Mouse (Mus musculus) midbrain, embryonic 14.5 days (tissue): ENCODE measurements around the gene Hist1h2ae. TPM values are rescaled to one million over a fixed set of nuclear protein-coding genes. Genes with fewer than 3 reads are reported as not detected.
A peak's percentile ranks its signal among the peaks of the same experiment; 100 is the strongest.
"Not testable (repeated sequence)": the region's sequence is repeated elsewhere in the genome, so short reads cannot be mapped to it uniquely, and the experiment has no call there.

Experiments
- ATAC-seq: fragments of 200-750 bp; cut with Nextera tagmentation; 2 replicates; pipeline ENCODE4 v1.8.0; 2017; ENCODE audit warnings: moderate number of reproducible peaks, moderate library complexity; ENCODE audit not compliant: low FRiP score, low TSS enrichment
- DNase-seq: peaks from one replicate; pipeline ENCODE4 v3.0.0-alpha.2; 2015
- H3K27ac ChIP-seq: fragments of 300-500 bp; sonication (generic); replicated peaks from 2 replicates; pipeline ENCODE4 v1.5.1; 2014; ENCODE audit warnings: mild to moderate bottlenecking, low read depth, low read length, moderate library complexity
- H3K27me3 ChIP-seq: fragments of 300-500 bp; sonication (generic); 2 replicates; pipeline ENCODE4 v1.6.1; 2014; ENCODE audit warnings: low read length, control low read depth, mixed read lengths; ENCODE audit not compliant: control insufficient read depth, insufficient read depth
- H3K36me3 ChIP-seq: fragments of 300-500 bp; sonication (generic); 2 replicates; pipeline ENCODE4 v1.6.1; 2014; ENCODE audit warnings: low read length, control low read depth; ENCODE audit not compliant: control insufficient read depth, insufficient read depth
- H3K4me1 ChIP-seq: fragments of 300-500 bp; sonication (generic); 2 replicates; pipeline ENCODE4 v1.6.1; 2014; ENCODE audit warnings: mild to moderate bottlenecking, antibody characterized with exemption, low read length, control low read depth; ENCODE audit not compliant: control insufficient read depth, insufficient read depth
- H3K4me2 ChIP-seq: fragments of 300-500 bp; sonication (generic); 2 replicates; pipeline ENCODE4 v1.6.1; 2014; ENCODE audit warnings: mild to moderate bottlenecking, low read length, moderate library complexity
- H3K4me3 ChIP-seq: fragments of 300-500 bp; sonication (generic); replicated peaks from 2 replicates; pipeline ENCODE4 v1.5.1; 2014; ENCODE audit warnings: low read depth, low read length
- H3K9ac ChIP-seq: fragments of 300-500 bp; sonication (generic); replicated peaks from 2 replicates; pipeline ENCODE4 v1.6.1; 2014; ENCODE audit warnings: mild to moderate bottlenecking, low read length, moderate library complexity
- H3K9me3 ChIP-seq: fragments of 300-500 bp; sonication (generic); 2 replicates; pipeline ENCODE4 v1.6.1; 2016; ENCODE audit warnings: low read length, control low read depth, mixed read lengths; ENCODE audit not compliant: control insufficient read depth
- WGBS: fragments of 180-500 bp; shearing (Covaris S2); extraction: QIAGEN DNeasy Blood & Tissue Kit; methylation state at CpG from one replicate; pipeline ENCODE4 v1.1.7; 2014; 5-methylcytosine and 5-hydroxymethylcytosine counted together
- polyA plus RNA-seq: library from polyadenylated mRNA; unstranded; fragments of >200 nt; fragmentation: Nextera tagmentation; extraction: Ambion mirVana; gene quantifications from 2 replicates; pipeline ENCODE4 v1.2.1, GENCODE M21; 2014

Hist1h2ae gene
- polyA plus RNA-seq, 1 experiment from 2014 or later: 34.0 TPM

DNA sequence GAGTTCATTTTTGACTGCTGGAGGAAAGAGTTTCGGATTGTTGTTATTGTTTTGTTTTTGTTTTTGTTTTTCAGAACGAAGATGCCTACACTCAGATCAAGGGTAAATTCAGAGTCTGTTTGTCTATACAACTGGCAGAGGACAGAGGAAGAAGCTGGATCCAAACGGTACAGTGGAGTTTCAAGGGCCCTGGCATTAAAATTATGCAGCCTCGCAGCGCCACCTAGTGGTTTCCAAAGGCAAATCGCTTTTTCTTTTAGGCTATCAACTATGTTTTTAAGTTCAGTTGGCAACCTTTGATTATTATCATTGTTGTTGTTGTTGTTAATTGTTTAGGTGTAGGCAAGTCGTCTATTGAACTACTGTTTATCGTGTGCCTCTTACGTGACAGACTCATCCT lies 26.9 kb upstream of the Hist1h2ae start:
- no peaks in the 10 kb centered on the region for H3K9me3 ChIP-seq
- H3K4me2 ChIP-seq: no peak overlapping the region
- no peak overlapping the region for H3K9ac ChIP-seq
- 10% methylated on average over 9 of the region's 9 CpGs for WGBS
- H3K4me3 ChIP-seq: no peak overlapping the region
- no peaks in the 10 kb centered on the region for H3K36me3 ChIP-seq
- H3K4me1 ChIP-seq: no peaks in the 10 kb centered on the region
- DNase-seq (peak; percentile 88), ATAC-seq (no peak)
- no peak overlapping the region for H3K27ac ChIP-seq
- H3K27me3 ChIP-seq: no peaks in the 10 kb centered on the region

- no peak for ATAC-seq
- DNase-seq: no peak
These were observed 24.8 kb upstream of the Hist1h2ae start for GRCm38 (mm10) chr13:23595622-23596372.

GRCm38 (mm10) chr13:23595185-23595584 lies 24.2 kb upstream of the Hist1h2ae start:
- Histone ChIP-seq H3K4me3 (no peak overlapping the region), H3K9ac (no peak overlapping the region), H3K36me3 (no peaks in the 10 kb centered on the region), H3K27ac (no peak overlapping the region), H3K9me3 (no peaks in the 10 kb centered on the region), H3K4me1 (no peaks in the 10 kb centered on the region), H3K27me3 (no peaks in the 10 kb centered on the region), H3K4me2 (no peak overlapping the region)
- DNase-seq: no peak
- WGBS: 88% methylated on average over 2 of the region's 2 CpGs
- ATAC-seq: no peak

More at GRCm38 (mm10) chr13:23595622-23596372, 24.8 kb upstream of the Hist1h2ae start:
- 85% methylated on average over 7 of the region's 7 CpGs for WGBS
- no peaks in the 10 kb centered on the region for H3K4me1 ChIP-seq
- no peaks in the 10 kb centered on the region for H3K9me3 ChIP-seq
- H3K27me3 ChIP-seq: no peaks in the 10 kb centered on the region
- no peak overlapping the region for H3K4me3 ChIP-seq
- no peak overlapping the region for H3K27ac ChIP-seq
- H3K4me2 ChIP-seq: no peak overlapping the region
- H3K36me3 ChIP-seq: no peaks in the 10 kb centered on the region
- no peak overlapping the region for H3K9ac ChIP-seq

GRCm38 (mm10) chr13:23593051-23593770 lies 22.2 kb upstream of the Hist1h2ae start:
- Histone ChIP-seq H3K4me2 (no peak overlapping the region), H3K36me3 (no peaks in the 10 kb centered on the region), H3K27ac (no peak overlapping the region), H3K27me3 (no peaks in the 10 kb centered on the region), H3K4me3 (no peak overlapping the region), H3K4me1 (no peaks in the 10 kb centered on the region), H3K9ac (no peak overlapping the region), H3K9me3 (no peaks in the 10 kb centered on the region)
- no peak for ATAC-seq
- DNase-seq: no peak
- WGBS: 86% methylated on average over 5 of the region's 5 CpGs

GRCm38 (mm10) chr13:23592614-23593013 lies 21.6 kb upstream of the Hist1h2ae start:
- WGBS: 89% methylated on average over 7 of the region's 7 CpGs
- no peaks in the 10 kb centered on the region for H3K27me3 ChIP-seq
- no peaks in the 10 kb centered on the region for H3K36me3 ChIP-seq
- no peak overlapping the region for H3K4me3 ChIP-seq
- H3K9ac ChIP-seq: no peak overlapping the region
- H3K27ac ChIP-seq: no peak overlapping the region
- H3K4me2 ChIP-seq: no peak overlapping the region
- H3K4me1 ChIP-seq: no peaks in the 10 kb centered on the region
- H3K9me3 ChIP-seq: no peaks in the 10 kb centered on the region
- ATAC-seq (no peak), DNase-seq (no peak)

GRCm38 (mm10) chr13:23591886-23592285 lies 20.9 kb upstream of the Hist1h2ae start:
- H3K4me3 ChIP-seq, H3K36me3 ChIP-seq, H3K9me3 ChIP-seq, H3K27me3 ChIP-seq, H3K4me1 ChIP-seq, H3K9ac ChIP-seq, H3K4me2 ChIP-seq, ATAC-seq, DNase-seq, H3K27ac ChIP-seq: not testable (repeated sequence)
- 97% methylated on average over 7 of the region's 7 CpGs for WGBS

GRCm38 (mm10) chr13:23591206-23591605 lies 20.2 kb upstream of the Hist1h2ae start:
- DNase-seq (no peak), ATAC-seq (no peak)
- WGBS: 93% methylated on average over 7 of the region's 7 CpGs
- no peaks in the 10 kb centered on the region for H3K36me3 ChIP-seq
- no peaks in the 10 kb centered on the region; the same call in 1 of the 2 replicates for H3K4me1 ChIP-seq
- no peak overlapping the region for H3K4me2 ChIP-seq
- no peak overlapping the region for H3K9ac ChIP-seq
- H3K9me3 ChIP-seq: no peaks in the 10 kb centered on the region
- no peak overlapping the region for H3K27ac ChIP-seq
- no peak overlapping the region for H3K4me3 ChIP-seq
- H3K27me3 ChIP-seq: no peaks in the 10 kb centered on the region

DNA sequence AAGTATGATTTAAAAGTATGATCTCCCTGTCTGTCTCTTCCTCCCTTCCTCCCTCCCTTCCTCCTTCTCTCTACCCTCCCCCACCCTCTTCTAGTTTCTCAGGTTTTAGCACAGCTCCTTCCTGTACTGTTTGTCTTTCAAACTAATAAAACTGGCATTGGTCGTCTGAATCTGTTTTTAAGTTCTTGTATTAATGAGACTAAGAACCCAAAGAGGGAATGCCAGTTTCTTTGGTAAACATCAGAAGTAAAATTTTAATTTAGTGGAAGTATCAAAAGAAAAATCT lies 15.9 kb upstream of the Hist1h2ae start:
- DNase-seq: no peak
- 2% methylated on average over 1 of the region's 1 CpGs for WGBS
- H3K27ac ChIP-seq: 0 out of 2 replicates have a peak overlapping the region, but pooled peaks have one; percentile 23

More for the DNA sequence above, 15.9 kb upstream of the Hist1h2ae start:
- Histone ChIP-seq H3K36me3 (no peaks in the 10 kb centered on the region), H3K9me3 (no peaks in the 10 kb centered on the region), H3K4me1 (peaks cover 13% of the 10 kb centered on the region), H3K4me3 (peak overlapping the region; percentile 51), H3K9ac (no peak overlapping the region; the same call in 1 of the 2 replicates), H3K27me3 (no peaks in the 10 kb centered on the region), H3K4me2 (peak overlapping the region; percentile 90)
- no peak for ATAC-seq
